Mouse (Mus musculus): Measurements from ENCODE around the gene Rapgef3. TPM values are rescaled to one million over a fixed set of nuclear protein-coding genes. Genes with fewer than 3 reads are reported as not detected.

The Rapgef3 gene
- polyA plus RNA-seq, 1 experiment from 2014 or later, result 2.1 TPM

DNA sequence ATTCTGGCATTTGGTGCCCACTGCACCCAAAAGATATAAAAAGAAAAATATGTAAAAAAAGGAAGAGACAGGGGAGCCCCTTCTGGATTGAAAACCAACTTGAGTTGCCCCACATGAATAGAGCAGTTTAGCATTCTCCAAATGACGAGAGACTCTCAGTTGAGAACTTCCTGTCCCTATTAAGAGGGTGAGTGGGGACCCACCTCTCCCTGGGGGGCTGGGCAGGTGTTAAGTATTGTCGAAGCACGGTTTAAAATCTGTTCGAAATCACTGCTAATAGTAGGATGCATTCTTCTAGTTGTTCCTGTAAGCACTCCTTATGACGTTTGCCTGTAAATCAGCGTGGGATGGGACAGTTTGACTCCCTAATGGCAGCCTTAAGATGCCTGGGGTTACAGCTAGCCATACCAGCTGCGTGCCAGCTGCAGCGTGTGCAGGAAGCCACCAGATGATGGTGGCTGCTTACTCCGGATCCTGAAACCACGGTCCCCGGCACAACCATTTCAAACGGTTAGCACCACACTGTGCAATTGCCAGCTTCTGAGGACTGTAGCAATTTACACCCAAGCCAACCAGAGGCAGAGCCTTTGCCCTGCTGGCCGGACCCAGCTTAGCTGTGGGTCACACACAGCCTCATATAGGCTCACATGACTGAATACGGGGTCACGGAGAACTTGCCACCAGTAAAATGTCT, 46.6 kb downstream of the Rapgef3 start:
- no peaks in the 10 kb centered on the region for H3K4me1 ChIP-seq (ENCODE audit: control insufficient read depth, low read depth, low read length)
- no peak for ATAC-seq (ENCODE audit: low read depth)
- no peak overlapping the region for H3K27ac ChIP-seq (ENCODE audit: low read length)
- no peak overlapping the region for H3K4me3 ChIP-seq (ENCODE audit: low read depth, low read length)
- H3K27me3 ChIP-seq (ENCODE audit: control insufficient read depth, insufficient read depth, low read depth, low read length), result no peaks in the 10 kb centered on the region; the same call in 1 of the 2 replicates
- H3K9ac ChIP-seq (ENCODE audit: low read depth, low read length), result no peak overlapping the region
- H3K9me3 ChIP-seq (replicated peaks; ENCODE audit: control insufficient read depth, low read length), result no peaks in the 10 kb centered on the region
- no peak overlapping the region for H3K4me2 ChIP-seq (ENCODE audit: low read depth, low read length)
- H3K36me3 ChIP-seq (ENCODE audit: control insufficient read depth, insufficient read depth), result no peaks in the 10 kb centered on the region
- 48% methylated on average over 15 of the region's 15 CpGs for WGBS (ENCODE audit: insufficient replicate concordance)

GRCm38 (mm10) chr15:97720026-97720675, 47.6 kb downstream of the Rapgef3 start:
- Histone ChIP-seq H3K36me3 (ENCODE audit: control insufficient read depth, insufficient read depth) (no peaks in the 10 kb centered on the region), H3K4me1 (ENCODE audit: control insufficient read depth, low read depth, low read length) (no peaks in the 10 kb centered on the region), H3K4me2 (ENCODE audit: low read depth, low read length) (no peak overlapping the region), H3K27me3 (ENCODE audit: control insufficient read depth, insufficient read depth, low read depth, low read length) (no peaks in the 10 kb centered on the region; the same call in 1 of the 2 replicates), H3K9me3 (replicated peaks; ENCODE audit: control insufficient read depth, low read length) (no peaks in the 10 kb centered on the region), H3K9ac (ENCODE audit: low read depth, low read length) (no peak overlapping the region), H3K4me3 (ENCODE audit: low read depth, low read length) (no peak overlapping the region), H3K27ac (ENCODE audit: low read length) (peak overlapping the region; percentile 27; the same call in 1 of the 2 replicates)
- WGBS (ENCODE audit: insufficient replicate concordance), result 70% methylated on average over 12 of the region's 12 CpGs
- ATAC-seq (ENCODE audit: low read depth), result peak; percentile 30; the same call in 1 of the 2 replicates

- Histone ChIP-seq H3K9me3 (replicated peaks; ENCODE audit: control insufficient read depth, low read length) (no peaks in the 10 kb centered on the region), H3K27ac (ENCODE audit: low read length) (no peak overlapping the region), H3K36me3 (ENCODE audit: control insufficient read depth, insufficient read depth) (no peaks in the 10 kb centered on the region), H3K27me3 (ENCODE audit: control insufficient read depth, insufficient read depth, low read depth, low read length) (no peaks in the 10 kb centered on the region; the same call in 1 of the 2 replicates), H3K4me3 (ENCODE audit: low read depth, low read length) (no peak overlapping the region), H3K4me1 (ENCODE audit: control insufficient read depth, low read depth, low read length) (no peaks in the 10 kb centered on the region), H3K4me2 (ENCODE audit: low read depth, low read length) (no peak overlapping the region), H3K9ac (ENCODE audit: low read depth, low read length) (no peak overlapping the region)
- ATAC-seq (ENCODE audit: low read depth), result no peak
- 74% methylated on average over 12 of the region's 12 CpGs for WGBS (ENCODE audit: insufficient replicate concordance)
These were observed 48.3 kb downstream of the Rapgef3 start for GRCm38 (mm10) chr15:97719494-97719893.

GRCm38 (mm10) chr15:97718535-97719155, 49.1 kb downstream of the Rapgef3 start:
- no peaks in the 10 kb centered on the region for H3K36me3 ChIP-seq (ENCODE audit: control insufficient read depth, insufficient read depth)
- H3K27me3 ChIP-seq (ENCODE audit: control insufficient read depth, insufficient read depth, low read depth, low read length), result no peaks in the 10 kb centered on the region; the same call in 1 of the 2 replicates
- H3K9ac ChIP-seq (ENCODE audit: low read depth, low read length), result no peak overlapping the region
- H3K4me2 ChIP-seq (ENCODE audit: low read depth, low read length), result no peak overlapping the region
- WGBS (ENCODE audit: insufficient replicate concordance), result 68% methylated on average over 8 of the region's 8 CpGs
- no peak overlapping the region for H3K4me3 ChIP-seq (ENCODE audit: low read depth, low read length)
- no peaks in the 10 kb centered on the region for H3K9me3 ChIP-seq (replicated peaks; ENCODE audit: control insufficient read depth, low read length)
- no peaks in the 10 kb centered on the region for H3K4me1 ChIP-seq (ENCODE audit: control insufficient read depth, low read depth, low read length)
- H3K27ac ChIP-seq (ENCODE audit: low read length), result no peak overlapping the region
- ATAC-seq (ENCODE audit: low read depth), result no peak

DNA sequence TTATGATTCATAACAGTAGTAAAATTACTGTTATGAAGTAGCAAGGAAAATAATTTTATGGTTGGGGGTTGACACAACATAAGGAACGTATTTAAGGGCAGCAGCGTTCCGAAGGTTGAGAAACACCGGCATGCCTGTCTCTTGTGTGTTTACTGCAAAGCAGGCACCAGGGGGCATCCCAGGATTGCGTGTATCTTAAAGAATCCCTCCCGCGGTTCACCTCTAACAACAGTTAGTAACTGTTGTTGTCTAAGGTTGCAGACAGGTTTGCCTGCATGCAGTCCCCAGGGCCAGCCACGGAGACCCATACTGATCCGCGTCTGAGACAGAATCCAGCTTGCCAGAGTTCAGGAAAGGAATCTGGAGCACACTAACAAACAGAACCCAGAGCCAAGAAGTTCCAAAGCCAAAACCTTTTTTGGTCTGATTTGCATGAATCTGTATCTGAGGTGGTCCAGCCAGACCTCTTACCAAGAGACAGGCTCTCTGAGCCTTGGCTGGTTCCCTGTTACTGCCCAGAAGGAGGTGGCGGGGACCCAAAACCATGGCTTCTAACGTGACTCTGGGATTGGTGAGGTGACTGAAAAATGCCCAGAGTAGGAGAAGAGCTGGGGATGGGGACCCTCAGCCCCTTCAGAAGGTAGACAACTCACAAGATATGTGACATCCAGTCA, 49.8 kb downstream of the Rapgef3 start:
- WGBS (ENCODE audit: insufficient replicate concordance), result 25% methylated on average over 12 of the region's 12 CpGs
- no peak for ATAC-seq (ENCODE audit: low read depth)
- Histone ChIP-seq H3K9ac (ENCODE audit: low read depth, low read length) (no peak overlapping the region), H3K9me3 (replicated peaks; ENCODE audit: control insufficient read depth, low read length) (no peaks in the 10 kb centered on the region), H3K4me1 (ENCODE audit: control insufficient read depth, low read depth, low read length) (no peaks in the 10 kb centered on the region), H3K36me3 (ENCODE audit: control insufficient read depth, insufficient read depth) (no peaks in the 10 kb centered on the region), H3K4me2 (ENCODE audit: low read depth, low read length) (no peak overlapping the region), H3K27me3 (ENCODE audit: control insufficient read depth, insufficient read depth, low read depth, low read length) (no peaks in the 10 kb centered on the region; the same call in 1 of the 2 replicates), H3K27ac (ENCODE audit: low read length) (no peak overlapping the region), H3K4me3 (ENCODE audit: low read depth, low read length) (no peak overlapping the region)

GRCm38 (mm10) chr15:97716782-97717181, 51.0 kb downstream of the Rapgef3 start:
- no peak for ATAC-seq (ENCODE audit: low read depth)
- Histone ChIP-seq H3K4me1 (ENCODE audit: control insufficient read depth, low read depth, low read length) (no peaks in the 10 kb centered on the region), H3K27ac (ENCODE audit: low read length) (no peak overlapping the region), H3K4me2 (ENCODE audit: low read depth, low read length) (no peak overlapping the region), H3K9me3 (replicated peaks; ENCODE audit: control insufficient read depth, low read length) (no peaks in the 10 kb centered on the region), H3K27me3 (ENCODE audit: control insufficient read depth, insufficient read depth, low read depth, low read length) (no peaks in the 10 kb centered on the region; the same call in 1 of the 2 replicates), H3K4me3 (ENCODE audit: low read depth, low read length) (no peak overlapping the region), H3K9ac (ENCODE audit: low read depth, low read length) (no peak overlapping the region), H3K36me3 (ENCODE audit: control insufficient read depth, insufficient read depth) (no peaks in the 10 kb centered on the region)
- 53% methylated on average over 11 of the region's 11 CpGs for WGBS (ENCODE audit: insufficient replicate concordance)

DNA sequence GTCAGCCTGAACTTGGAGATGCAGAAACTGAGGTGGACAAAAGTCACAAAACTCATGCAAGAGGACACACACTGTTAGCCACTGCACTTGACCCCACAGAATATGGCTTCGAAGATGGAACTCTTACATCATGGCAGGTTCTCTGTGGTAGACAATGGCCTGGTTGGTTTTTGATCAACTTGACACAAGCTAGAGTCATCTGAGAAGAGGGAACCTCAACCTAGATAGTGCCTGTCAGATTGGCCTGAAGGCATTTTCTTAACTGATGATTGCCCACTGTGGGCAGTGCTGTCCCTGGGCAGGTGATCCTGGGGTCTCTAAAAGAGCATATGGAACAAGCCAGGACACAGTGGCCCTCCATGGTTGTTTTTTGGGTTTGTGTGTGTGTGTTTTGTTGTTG, 52.0 kb downstream of the Rapgef3 start:
- Histone ChIP-seq H3K27me3 (ENCODE audit: control insufficient read depth, insufficient read depth, low read depth, low read length) (no peaks in the 10 kb centered on the region; the same call in 1 of the 2 replicates), H3K4me1 (ENCODE audit: control insufficient read depth, low read depth, low read length) (no peaks in the 10 kb centered on the region), H3K36me3 (ENCODE audit: control insufficient read depth, insufficient read depth) (no peaks in the 10 kb centered on the region), H3K9me3 (replicated peaks; ENCODE audit: control insufficient read depth, low read length) (no peaks in the 10 kb centered on the region), H3K4me3 (ENCODE audit: low read depth, low read length) (no peak overlapping the region), H3K4me2 (ENCODE audit: low read depth, low read length) (no peak overlapping the region), H3K9ac (ENCODE audit: low read depth, low read length) (no peak overlapping the region), H3K27ac (ENCODE audit: low read length) (no peak overlapping the region)
- 72% methylated on average over 1 of the region's 1 CpGs for whole genome bisulfite sequencing (ENCODE audit: insufficient replicate concordance)
- ATAC-seq (ENCODE audit: low read depth), result no peak

- no peak for ATAC-seq (ENCODE audit: low read depth)
- Histone ChIP-seq H3K9me3 (replicated peaks; ENCODE audit: control insufficient read depth, low read length) (no peaks in the 10 kb centered on the region), H3K4me2 (ENCODE audit: low read depth, low read length) (no peak overlapping the region), H3K4me1 (ENCODE audit: control insufficient read depth, low read depth, low read length) (no peaks in the 10 kb centered on the region), H3K36me3 (ENCODE audit: control insufficient read depth, insufficient read depth) (no peaks in the 10 kb centered on the region), H3K9ac (ENCODE audit: low read depth, low read length) (no peak overlapping the region), H3K4me3 (ENCODE audit: low read depth, low read length) (no peak overlapping the region), H3K27me3 (ENCODE audit: control insufficient read depth, insufficient read depth, low read depth, low read length) (no peaks in the 10 kb centered on the region; the same call in 1 of the 2 replicates), H3K27ac (ENCODE audit: low read length) (no peak overlapping the region)
- WGBS (ENCODE audit: insufficient replicate concordance), result 70% methylated on average over 8 of the region's 8 CpGs
These were observed 52.7 kb downstream of the Rapgef3 start for GRCm38 (mm10) chr15:97715083-97715482.

Data from liver, embryonic 16.5 days (tissue).